Mouse (Mus musculus): ENCODE measurements around the gene Ankrd11.

- TF ChIP-seq CTCF (IDR thresholded peaks at IDR 0.05; ENCODE audit: low read depth) (no peak), EP300 (IDR thresholded peaks at IDR 0.05; ENCODE audit: low read depth) (no peak)
Measured at GRCm38 (mm10) chr8:122993031-122993430, 49.0 kb downstream of the Ankrd11 start.
